Mouse (Mus musculus) macrophage (primary cell): Measurements from ENCODE around the gene Olfr667. TPM values are rescaled to one million over a fixed set of nuclear protein-coding genes. Genes with fewer than 3 reads are reported as not detected.
"Not testable (repeated sequence)": the region's sequence is repeated elsewhere in the genome, so short reads cannot be mapped to it uniquely, and the experiment has no call there.

Experiments
- H3K27ac ChIP-seq: fragments of 350-480 bp; formaldehyde crosslinking; 2 replicates; pipeline ENCODE4 v1.9.0; 2021
- H3K36me3 ChIP-seq: fragments of 350-480 bp; formaldehyde crosslinking; 2 replicates; pipeline ENCODE4 v1.9.0; 2021; ENCODE audit errors: inconsistent target
- H3K4me3 ChIP-seq: fragments of 350-480 bp; formaldehyde crosslinking; 2 replicates; pipeline ENCODE4 v1.9.0; 2021; ENCODE audit errors: inconsistent target
- H3K79me2 ChIP-seq: fragments of 350-480 bp; formaldehyde crosslinking; 2 replicates; pipeline ENCODE4 v1.9.0; 2021; ENCODE audit errors: inconsistent target
- WGBS: methylation state at CpG from one replicate; pipeline ENCODE4 v1.1.7; 2026; ENCODE audit warnings: inconsistent platforms; ENCODE audit not compliant: missing documents; 5-methylcytosine and 5-hydroxymethylcytosine counted together
- polyA plus RNA-seq: library from polyadenylated mRNA; stranded (reverse); fragments of 250-400 nt; gene quantifications from 3 replicates; pipeline ENCODE4 v1.2.4, GENCODE M21; 2018; ENCODE audit warnings: inconsistent platforms
- total RNA-seq, 78 experiments: library from RNA; depleted of rRNA; stranded (reverse); fragments of 250-400 nt; gene quantifications; 1 replicate in 9 of 78; 2 replicates in 24 of 78; 3 replicates in 43 of 78; 4 replicates in 2 of 78; pipeline ENCODE4 v1.2.4; 2018; ENCODE audit warnings: inconsistent platforms in 56 of 78

Olfr667 gene
- total RNA-seq (2018; cell fraction: chromatin; rRNA removed), result not detected
- not detected for total RNA-seq (2018; cell fraction: cytosol; rRNA removed)
- total RNA-seq (2018; cell fraction: nucleus; rRNA removed), result not detected
- polyA plus RNA-seq, result not detected in 3 replicates

DNA sequence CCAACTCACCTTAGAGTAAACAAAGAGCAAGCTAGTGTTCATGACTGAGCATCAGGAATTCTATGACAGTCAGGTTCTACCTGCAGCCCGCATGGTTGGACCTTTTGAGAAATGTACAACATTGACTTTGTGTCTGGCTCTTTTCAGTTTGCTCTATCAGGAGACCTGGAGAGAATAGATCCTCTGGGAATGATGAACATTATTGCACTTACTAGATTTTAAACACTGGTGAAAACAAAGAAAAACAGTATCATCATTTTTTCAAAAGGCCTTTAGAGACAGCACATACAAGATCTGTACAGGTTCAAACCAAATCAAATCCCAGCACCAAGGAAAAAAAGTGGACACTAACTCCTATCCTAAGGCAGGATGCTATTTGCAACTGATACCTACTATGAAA lies at the start of gene Olfr667:
TSS of gene Olfr667 (minus strand) at position 101 of the 400 bp plus-strand sequence.
- no peaks in the 10 kb centered on the region for H3K36me3 ChIP-seq
- H3K4me3 ChIP-seq, result no peak within 1 kb of the TSS
- no peak within 1 kb of the TSS for H3K27ac ChIP-seq
- WGBS, result 92% methylated on average over 1 of the region's 1 CpGs
- H3K79me2 ChIP-seq, result no peaks in the 10 kb centered on the region

DNA sequence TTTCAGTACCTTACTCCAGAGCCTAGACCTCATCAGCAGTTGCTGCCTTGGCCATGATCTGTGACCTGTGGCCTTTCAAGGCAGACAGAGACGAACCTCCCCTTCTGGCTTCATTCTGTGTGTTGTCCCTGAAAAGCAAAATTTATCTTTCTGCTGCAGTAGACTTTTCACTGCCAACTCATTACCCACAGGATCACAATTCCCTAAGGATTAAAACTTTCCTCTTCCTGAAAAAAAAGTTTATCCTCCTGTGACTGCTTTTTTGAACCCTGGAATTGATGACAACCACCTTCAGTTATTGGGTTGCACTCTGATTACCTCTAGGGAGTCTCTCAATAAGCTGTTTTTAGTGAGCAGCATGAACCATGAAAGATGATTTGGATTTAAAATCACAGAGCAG lies 41.2 kb upstream of the Olfr667 start, which contains the start of gene Olfr670:
TSS of gene Olfr670 (minus strand) at position 101 of the 400 bp plus-strand sequence.
- Histone ChIP-seq H3K36me3 (no peaks in the 10 kb centered on the region), H3K4me3 (no peak within 1 kb of the TSS), H3K79me2 (no peaks in the 10 kb centered on the region), H3K27ac (no peak within 1 kb of the TSS)
- 36% methylated on average over 1 of the region's 1 CpGs for WGBS

DNA sequence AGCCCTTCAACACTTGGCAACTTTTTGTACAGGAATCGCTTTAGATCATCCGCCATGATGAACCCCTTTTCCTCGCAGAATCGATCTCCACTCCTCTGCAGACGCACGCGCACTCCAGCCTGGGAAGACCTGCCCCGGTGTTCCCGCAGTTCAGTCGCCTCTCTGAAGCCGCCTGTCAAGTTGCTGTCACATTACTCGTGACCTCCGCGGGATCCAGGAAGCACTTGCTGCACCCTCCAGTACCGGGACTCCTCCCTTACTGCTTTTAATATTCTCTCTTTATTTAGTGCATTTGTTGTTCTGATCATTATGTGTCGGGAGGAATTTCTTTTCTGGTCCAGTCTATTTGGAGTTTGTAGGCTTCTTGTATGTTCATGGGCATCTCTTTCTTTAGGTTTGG lies 29.0 kb upstream of the Olfr667 start:
- H3K4me3 ChIP-seq, H3K27ac ChIP-seq, H3K36me3 ChIP-seq, H3K79me2 ChIP-seq: not testable (repeated sequence)
- 96% methylated on average over 10 of the region's 16 CpGs for WGBS

DNA sequence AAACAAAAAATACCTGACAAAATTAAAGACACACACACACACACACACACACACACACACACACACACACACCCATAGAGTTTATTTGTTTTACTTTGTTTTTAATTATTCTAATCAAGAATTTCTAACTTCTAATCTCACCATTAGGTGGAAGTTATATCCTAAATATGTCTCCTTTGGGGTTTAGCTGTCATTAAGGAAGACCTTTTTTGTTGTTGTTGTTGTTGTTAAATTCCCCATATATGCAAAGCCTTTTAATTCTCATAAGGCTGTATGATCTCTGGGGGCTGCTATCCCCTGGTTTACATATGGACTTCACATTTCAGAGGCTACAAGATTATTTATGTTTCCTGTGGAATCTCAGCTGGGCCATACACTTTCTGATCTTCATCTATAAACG lies 12.7 kb upstream of the Olfr667 start, which contains the start of gene Olfr669:
TSS of gene Olfr669 (plus strand) at position 301 of the 400 bp plus-strand sequence.
- H3K36me3 ChIP-seq, result no peaks in the 10 kb centered on the region
- H3K27ac ChIP-seq, result no peak within 1 kb of the TSS
- WGBS, result 70% methylated on average over 1 of the region's 1 CpGs
- H3K4me3 ChIP-seq, result no peak within 1 kb of the TSS
- H3K79me2 ChIP-seq, result no peaks in the 10 kb centered on the region

DNA sequence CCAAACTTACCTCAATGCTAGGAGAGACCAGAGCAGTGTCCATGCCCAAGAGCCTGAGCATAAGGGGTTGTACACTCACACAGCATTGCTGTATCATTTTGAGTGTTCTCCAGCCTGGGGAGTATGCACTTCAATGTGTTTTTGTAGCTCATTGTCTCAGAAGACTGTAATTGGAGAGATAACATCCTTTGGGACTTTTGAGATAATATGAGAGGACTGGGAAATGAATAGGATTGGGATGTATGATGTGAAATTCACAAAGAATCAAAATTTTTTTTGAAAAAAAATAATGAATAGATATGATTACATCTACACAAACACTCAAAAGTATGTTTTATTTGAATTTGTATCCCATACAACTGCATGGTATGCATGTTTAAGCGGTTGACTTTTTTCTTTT lies 6.7 kb upstream of the Olfr667 start, which contains the start of gene Olfr668:
TSS of gene Olfr668 (minus strand) at position 101 of the 400 bp plus-strand sequence.
- H3K4me3 ChIP-seq, result no peak within 1 kb of the TSS
- H3K79me2 ChIP-seq, result no peaks in the 10 kb centered on the region
- WGBS, result 50% methylated on average over 1 of the region's 1 CpGs
- H3K27ac ChIP-seq, result no peak within 1 kb of the TSS
- H3K36me3 ChIP-seq, result no peaks in the 10 kb centered on the region

DNA sequence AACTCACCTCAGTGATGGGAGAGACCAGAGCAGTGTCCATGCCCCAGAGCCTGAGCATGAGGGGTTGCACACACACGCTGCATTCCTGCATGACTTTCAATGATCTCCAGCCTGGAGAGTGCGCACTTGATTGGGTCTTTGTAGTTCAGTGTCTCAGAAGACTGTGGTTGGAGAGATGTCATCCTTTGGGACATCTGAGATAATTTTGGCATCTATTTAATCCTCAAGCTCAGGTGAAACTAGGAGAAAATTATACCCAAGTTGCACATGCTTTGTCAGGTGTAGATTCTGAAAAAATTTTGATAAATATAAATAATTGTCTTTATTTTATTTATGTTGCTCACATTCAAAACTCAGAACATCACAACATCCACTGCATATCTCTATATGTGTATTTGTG lies 25.4 kb downstream of the Olfr667 start, which contains the start of gene Olfr666:
TSS of gene Olfr666 (minus strand) at position 101 of the 400 bp plus-strand sequence.
- 86% methylated on average over 2 of the region's 2 CpGs for WGBS
- Histone ChIP-seq H3K27ac (no peak within 1 kb of the TSS), H3K79me2 (no peaks in the 10 kb centered on the region), H3K36me3 (no peaks in the 10 kb centered on the region), H3K4me3 (no peak within 1 kb of the TSS)

DNA sequence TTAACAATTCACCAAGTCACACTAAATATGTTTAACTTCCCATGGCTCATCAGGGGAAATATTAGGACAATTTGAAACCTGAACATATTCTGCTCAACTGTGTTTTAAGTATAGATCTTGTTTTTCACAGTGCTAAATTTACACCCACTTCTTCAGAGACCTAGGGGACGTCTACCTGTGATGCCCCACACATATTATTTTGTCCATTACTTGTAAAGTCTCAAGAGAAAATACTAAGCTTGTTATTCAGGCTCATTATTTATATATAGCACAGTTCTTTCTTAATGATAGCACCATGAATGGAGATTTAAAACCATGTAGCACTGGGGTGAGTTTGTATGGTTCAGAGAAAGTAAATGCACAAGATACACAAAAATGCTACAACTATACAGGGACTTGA lies 43.6 kb downstream of the Olfr667 start, which contains the start of gene Olfr665:
TSS of gene Olfr665 (plus strand) at position 301 of the 400 bp plus-strand sequence.
- no peaks in the 10 kb centered on the region for H3K79me2 ChIP-seq
- WGBS, result 25% methylated on average over 1 of the region's 1 CpGs
- H3K27ac ChIP-seq, result no peak within 1 kb of the TSS
- H3K36me3 ChIP-seq, result no peaks in the 10 kb centered on the region
- no peak within 1 kb of the TSS for H3K4me3 ChIP-seq

Other genes starting within 250 kb of the Olfr667 start
- gene Olfr661, start 235.0 kb downstream of the Olfr667 start, polyA plus RNA-seq, result not detected in 3 replicates
- gene Usp17le, start 144.0 kb downstream of the Olfr667 start, polyA plus RNA-seq, result not detected in 3 replicates
- gene Usp17lb, start 78.9 kb downstream of the Olfr667 start, polyA plus RNA-seq, result not detected in 3 replicates
- not detected in 3 replicates for gene Usp17la, start 64.5 kb downstream of the Olfr667 start, polyA plus RNA-seq
- gene Olfr665, start 43.5 kb downstream of the Olfr667 start, polyA plus RNA-seq, result not detected in 3 replicates
- not detected in 3 replicates for gene Olfr666, start 25.5 kb downstream of the Olfr667 start, polyA plus RNA-seq
- not detected in 3 replicates for gene Olfr668, start 6.6 kb upstream of the Olfr667 start, polyA plus RNA-seq
- gene Olfr669, start 12.8 kb upstream of the Olfr667 start, polyA plus RNA-seq, result not detected in 3 replicates
- not detected in 3 replicates for gene Olfr670, start 41.1 kb upstream of the Olfr667 start, polyA plus RNA-seq
- gene Olfr671, start 57.6 kb upstream of the Olfr667 start, polyA plus RNA-seq, result not detected in 3 replicates
- not detected in 3 replicates for gene Olfr672, start 80.5 kb upstream of the Olfr667 start, polyA plus RNA-seq
- gene Olfr675, start 107.0 kb upstream of the Olfr667 start, polyA plus RNA-seq, result not detected in 3 replicates
- not detected in 3 replicates for gene Olfr676, start 111.2 kb upstream of the Olfr667 start, polyA plus RNA-seq
- gene Olfr677, start 129.9 kb upstream of the Olfr667 start, polyA plus RNA-seq, result not detected in 3 replicates
- gene Olfr678, start 143.0 kb upstream of the Olfr667 start, polyA plus RNA-seq, result not detected in 3 replicates
- not detected in 3 replicates for gene Olfr679, start 159.7 kb upstream of the Olfr667 start, polyA plus RNA-seq
- gene Olfr680-ps1, start 171.3 kb upstream of the Olfr667 start, polyA plus RNA-seq, result not detected in 3 replicates
- not detected in 3 replicates for gene Olfr681, start 195.4 kb upstream of the Olfr667 start, polyA plus RNA-seq
- not detected in 3 replicates for gene Olfr683, start 225.5 kb upstream of the Olfr667 start, polyA plus RNA-seq
- not detected in 3 replicates for gene Olfr684, start 242.2 kb upstream of the Olfr667 start, polyA plus RNA-seq